Mouse (Mus musculus): ENCODE results near the gene Cav3.

Gene Cav3

GRCm38 (mm10) chr6:112496291-112497060 is 37.2 kb downstream of the Cav3 start:
- no peak for DNase-seq

DNA sequence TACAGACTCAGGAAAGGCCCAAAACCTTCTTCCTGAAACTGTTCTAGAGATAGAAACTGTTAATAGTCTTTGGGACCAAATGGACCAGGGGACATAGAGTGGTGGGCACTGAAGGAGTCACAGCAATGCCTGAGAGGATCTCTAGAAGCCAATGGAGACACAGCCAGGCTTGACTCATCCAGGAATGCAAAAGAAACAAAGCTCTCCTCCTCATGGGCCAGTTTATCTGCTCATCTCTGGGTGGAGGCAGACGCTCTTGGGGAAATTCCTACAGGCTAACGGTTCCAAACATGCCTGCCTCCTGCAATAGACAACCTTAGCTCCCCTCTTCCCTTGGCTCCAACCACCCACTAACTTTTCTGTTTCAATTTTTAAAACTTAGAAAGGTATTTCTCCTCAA is 38.2 kb downstream of the Cav3 start:
- DNase-seq = no peak

DNA sequence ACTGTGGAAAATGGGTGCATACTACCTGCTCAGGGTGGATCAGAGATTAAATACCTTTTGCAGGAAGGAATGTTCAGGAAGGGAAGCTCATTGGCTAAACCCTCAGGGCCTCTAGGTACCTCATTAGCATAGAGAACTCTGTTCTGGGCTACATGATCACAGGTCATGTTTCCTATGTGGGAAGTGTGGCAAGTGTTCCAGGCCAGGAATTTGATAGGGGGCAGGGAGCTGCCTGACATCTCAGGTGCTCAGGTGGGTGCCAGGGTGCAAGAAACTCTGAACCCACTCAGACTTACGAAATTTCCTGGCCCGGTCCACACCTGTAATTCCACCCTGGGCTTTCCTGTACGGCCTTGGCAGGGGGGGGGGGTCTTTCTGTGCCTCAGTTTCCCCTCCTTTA is 39.4 kb downstream of the Cav3 start:
- no peak for DNase-seq

DNA sequence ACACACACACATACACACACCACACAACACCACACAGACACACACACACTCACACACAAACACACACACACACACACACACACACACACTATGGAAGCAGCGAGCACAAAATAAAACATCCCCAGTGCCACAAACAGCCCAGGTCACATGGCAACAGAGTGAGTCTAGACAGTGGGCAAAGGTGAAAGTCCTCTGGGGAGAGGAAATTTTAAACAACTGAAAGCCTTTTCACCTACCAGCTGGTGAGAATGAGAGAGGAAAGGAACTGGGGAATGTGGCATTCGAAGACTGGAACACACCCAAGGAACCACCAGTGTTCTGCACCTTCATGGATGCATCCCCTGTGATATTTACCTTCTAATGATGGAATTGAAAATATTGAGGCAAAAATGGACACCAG is 40.2 kb downstream of the Cav3 start:
- no peak for DNase-seq

DNA sequence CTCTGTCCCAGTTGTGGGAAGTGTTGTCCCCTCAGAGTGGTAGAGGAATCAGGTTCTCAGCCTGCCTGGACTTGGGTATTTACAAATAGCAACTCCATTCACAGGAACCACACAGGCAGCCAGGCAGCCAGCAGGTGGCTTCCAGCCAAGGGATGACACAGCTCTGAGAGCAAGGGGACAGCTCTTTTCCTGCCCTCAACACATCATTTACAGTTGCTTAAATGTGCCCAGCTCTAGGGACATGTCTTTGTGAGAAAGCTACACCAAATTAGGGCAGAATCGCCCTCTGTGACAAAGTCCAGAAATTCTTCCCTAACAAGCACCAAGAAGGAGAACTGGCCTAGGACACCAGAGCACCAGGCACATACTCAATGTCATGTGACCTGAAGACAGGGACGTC is 41.9 kb downstream of the Cav3 start:
- peak; percentile 64 to 83 for DNase-seq

GRCm38 (mm10) chr6:112507617-112508016 is 48.3 kb downstream of the Cav3 start:
- DNase-seq = no peak

- DNase-seq = no peak
These were observed 50.4 kb downstream of the Cav3 start for GRCm38 (mm10) chr6:112509590-112510131.

DNA sequence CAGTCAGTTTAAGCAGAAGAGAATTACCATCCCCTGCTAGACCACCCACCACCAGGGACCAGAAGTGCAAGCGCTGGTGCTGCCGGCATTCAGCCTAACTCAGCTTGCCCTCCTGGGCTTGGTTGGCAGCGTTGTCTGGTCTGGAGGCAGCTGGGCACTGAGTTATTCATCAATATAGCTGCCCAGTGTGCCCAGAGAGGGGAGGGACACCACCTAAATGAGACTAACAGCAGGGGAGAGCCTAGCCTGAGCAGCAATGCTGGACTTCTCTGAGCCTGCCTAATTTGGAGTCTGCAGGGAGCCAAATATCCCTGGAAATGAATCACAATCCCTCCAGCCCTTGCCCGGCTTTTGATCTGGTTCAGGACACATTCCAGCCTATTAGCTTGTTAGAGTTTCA is 51.0 kb downstream of the Cav3 start:
- DNase-seq = no peak

DNA sequence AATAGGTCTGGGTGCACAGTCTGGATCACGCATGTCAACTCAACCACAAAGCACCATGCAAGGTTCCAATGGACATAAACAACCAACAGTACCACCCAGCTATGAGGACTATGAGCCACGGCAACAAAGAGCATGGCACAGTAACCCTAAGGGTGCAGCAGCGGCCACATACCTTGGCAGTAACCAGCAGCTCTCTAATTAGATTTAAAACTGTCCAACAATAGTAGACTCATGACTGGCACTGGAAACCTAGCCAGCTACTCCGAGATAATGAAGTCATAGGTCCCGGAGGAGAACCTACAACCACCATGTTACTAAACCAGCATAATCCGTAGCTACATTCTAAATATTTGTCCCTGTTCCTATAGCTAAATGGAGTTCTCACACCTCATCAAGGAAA is 55.3 kb downstream of the Cav3 start:
- DNase-seq = no peak

GRCm38 (mm10) chr6:112516496-112516895 is 57.2 kb downstream of the Cav3 start:
- no peak for DNase-seq

DNA sequence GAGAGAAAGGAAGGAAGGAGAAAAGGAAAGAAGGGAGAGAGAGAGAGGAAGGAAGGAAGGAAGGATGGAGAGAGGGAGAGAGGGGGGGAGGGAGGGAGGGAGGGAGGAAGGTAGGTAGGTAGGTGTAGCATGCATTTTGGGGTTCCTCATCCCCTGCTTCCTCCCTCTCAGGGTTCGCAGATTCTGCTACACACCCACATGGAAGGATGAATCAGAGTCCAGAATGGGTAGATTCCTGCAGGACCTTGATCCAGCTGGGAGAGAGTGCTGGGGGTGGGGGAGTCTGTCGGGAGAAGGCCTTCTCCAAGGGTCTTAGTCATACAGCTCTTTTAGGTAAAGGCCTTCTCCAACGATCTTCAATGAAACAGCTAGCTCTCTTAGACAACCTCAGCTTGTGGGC is 58.3 kb downstream of the Cav3 start:
- DNase-seq = no peak

DNA sequence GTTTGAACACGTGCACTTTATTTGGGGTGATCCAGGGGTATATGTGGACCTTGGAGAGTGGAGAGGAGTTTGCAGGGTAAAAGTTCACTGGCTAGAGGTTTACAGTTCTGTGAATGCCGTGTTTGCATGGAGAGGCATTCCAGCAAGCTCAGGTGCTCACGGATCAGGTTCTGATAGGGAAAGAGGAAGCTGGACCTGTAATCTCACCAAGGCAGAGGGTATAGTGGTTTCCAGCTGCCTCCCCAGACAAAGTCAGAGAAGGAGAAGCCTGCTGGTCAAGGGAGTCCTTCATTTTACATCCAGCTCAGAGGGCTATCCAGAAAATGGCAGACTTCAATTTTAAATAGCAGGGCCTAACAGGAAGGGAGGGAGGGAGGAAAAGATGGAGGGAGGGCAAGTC is 58.7 kb downstream of the Cav3 start:
- DNase-seq = no peak

Data from cerebellum, postnatal 25 days (tissue).